Mouse (Mus musculus): ENCODE measurements around the gene Dcaf6.

Dcaf6 gene

DNA sequence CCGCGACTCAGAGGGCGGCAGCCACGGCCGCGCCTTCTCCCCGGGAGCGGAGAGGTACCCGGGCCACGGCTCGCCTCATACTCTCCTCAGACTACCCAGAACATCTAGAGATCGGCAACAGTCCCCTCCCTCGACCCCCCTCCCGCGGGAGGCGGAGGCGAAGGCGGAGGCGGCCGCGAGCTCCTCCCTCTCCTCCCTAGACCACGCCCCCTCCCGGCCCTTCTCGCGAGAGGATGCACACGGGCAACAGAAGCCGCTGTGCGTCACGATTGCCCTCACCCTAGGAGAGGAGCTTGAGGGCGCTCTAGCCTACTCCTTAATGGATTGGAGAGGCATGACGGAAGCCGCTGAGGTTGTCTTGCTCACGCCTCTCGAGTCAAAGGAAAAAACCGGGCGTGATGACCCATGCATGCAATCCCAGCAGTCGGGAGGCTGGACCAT is at the start of gene Dcaf6, which contains the start of gene Mpc2:
Dcaf6 (minus strand) TSS at position 116 of the 441 bp plus-strand sequence.
Mpc2 (plus strand) TSS at position 278 of the 441 bp plus-strand sequence.
- DNase-seq (ENCODE audit: low read depth, low spot score): peak; percentile 96

DNA sequence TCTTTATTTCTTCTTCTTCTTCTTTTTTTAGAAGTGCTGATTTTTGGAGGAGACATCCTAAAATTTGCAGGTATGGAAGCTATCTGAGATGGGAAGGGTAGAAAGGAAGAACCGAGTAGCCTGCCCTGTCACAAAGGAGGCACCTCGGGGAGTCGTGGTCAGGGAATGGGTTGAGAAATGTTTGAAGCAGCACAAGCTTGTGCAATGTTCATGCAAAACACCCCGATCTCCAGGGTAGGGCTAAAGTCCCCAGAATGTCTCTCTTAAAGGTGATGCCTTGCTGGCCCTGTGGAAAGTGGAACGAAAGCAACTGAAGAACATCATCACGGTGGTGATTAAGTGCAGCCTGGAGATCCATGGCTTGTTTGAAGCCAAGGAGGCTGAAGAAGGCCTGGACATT is 46.0 kb upstream of the Dcaf6 start:
- no peak for DNase-seq (ENCODE audit: low read depth, low spot score)

DNA sequence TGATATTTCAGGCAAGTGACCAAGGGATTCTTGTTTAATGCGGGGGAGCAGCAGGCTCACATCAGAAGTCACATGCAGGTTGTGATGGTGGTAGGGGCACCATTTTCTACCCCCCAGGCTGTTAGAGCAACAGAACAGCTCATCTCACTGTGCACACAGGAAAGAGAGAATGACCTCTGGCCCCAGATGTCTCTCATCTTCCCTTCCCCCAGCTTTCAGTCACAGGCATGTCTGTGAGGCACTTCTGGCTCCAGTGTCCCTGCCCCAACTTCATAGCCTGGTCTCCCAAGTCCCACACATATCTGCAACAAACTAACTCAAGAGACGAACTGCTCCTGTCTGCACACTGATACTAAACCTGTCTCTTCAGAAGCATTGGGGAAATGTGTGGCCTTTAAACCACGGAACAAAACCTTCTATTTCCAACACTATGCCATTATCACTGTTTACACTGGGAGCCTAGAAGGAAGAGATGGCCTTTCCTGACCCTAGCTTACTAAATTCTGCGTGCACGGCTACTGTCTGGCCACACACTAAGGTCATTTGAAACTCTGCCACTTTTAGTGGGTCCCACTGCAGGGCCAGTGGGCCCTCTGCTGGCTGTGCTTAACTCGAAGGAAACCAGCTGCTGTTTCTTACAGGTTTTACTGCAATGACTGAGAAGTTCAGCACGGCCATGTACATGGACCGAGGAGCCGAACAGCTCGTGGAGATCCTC is 43.2 kb upstream of the Dcaf6 start:
- DNase-seq (ENCODE audit: low read depth, low spot score): peak; percentile 16

DNA sequence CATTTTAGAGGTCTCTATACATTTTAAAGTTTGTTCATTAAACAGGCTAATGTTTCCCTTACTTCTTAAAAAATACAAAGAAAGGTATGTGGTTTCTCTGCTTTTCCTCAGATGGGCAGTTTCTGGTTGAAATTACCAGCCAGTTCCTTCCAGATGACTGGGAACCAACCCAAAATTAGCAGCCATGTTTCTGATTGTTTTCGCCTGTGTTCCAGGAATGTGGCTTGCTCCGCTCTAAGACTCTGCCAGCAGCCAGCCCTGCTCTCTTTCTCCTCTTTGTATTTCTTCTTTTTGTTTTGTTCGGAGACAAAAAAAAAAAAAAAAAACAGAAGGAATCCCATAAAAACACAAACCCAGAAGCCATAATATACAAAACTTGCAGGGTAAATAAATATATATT is 38.6 kb upstream of the Dcaf6 start:
- no peak for DNase-seq (ENCODE audit: low read depth, low spot score)

DNA sequence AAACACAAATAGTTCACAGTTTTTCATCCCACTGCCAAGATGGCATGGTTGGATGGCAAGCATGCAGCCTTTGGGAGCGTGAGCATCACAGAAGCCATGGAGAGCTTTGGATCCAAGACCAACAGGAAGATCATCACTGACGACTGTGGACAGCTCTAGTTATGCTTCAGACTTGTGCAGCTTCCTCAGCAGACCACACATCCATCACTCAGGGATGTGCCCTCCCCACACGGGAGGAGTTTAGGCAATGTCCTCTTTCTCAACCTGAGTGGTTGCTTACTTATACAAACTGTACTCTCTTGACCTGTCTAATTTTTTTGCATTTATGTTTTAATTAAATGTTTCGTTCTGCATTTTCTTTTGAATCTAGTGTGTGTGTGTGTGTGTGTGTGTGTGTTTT is 28.9 kb upstream of the Dcaf6 start:
- DNase-seq (ENCODE audit: low read depth, low spot score): no peak

DNA sequence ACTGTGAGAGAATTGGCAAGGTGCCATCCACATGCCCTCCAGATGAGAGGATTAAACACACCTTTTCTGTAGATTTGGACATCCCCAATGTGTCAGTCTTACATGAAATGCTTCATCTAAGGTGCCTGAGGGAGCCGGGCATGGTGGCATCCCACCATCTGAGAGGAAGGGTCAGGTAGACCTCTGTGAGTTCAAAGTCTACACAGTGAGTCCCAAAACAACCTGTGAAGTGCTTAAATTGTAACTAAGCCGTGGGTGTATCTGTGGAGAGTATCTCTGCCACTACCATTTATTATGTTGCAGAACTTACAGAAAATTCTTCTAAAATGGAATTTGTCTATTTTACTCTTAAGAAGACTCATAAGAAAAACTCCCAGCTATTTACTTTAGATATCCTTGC is 25.8 kb upstream of the Dcaf6 start:
- no peak for DNase-seq (ENCODE audit: low read depth, low spot score)

DNA sequence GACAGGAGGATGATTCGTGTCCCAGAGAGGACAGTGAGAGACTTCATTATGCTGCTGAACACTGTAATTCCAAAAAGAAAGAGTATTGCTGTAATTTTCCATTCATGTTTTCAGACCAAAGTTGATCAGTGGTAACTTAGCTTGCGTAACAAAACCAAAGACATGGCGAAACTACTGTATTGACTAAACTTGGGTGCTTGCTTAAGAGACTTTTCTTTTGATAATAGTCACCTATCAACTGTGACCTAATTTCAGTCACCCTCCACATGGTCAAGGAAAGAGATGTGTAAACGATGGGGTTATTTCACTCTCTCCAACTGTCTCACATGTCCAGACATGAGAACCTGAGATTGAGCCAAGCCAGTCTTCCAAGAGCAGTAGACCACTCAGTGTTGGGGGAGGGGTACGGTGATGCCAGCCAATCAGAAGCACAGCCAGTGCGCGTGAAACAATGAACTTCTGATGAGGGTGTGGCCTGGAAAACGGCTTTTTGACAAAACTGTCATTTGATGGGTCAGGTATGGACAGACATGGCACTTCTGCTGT is 24.5 kb upstream of the Dcaf6 start, which contains the start of gene Adcy10:
Adcy10 (plus strand) TSS at position 496 of the 546 bp plus-strand sequence.
- DNase-seq (ENCODE audit: low read depth, low spot score): no peak

DNA sequence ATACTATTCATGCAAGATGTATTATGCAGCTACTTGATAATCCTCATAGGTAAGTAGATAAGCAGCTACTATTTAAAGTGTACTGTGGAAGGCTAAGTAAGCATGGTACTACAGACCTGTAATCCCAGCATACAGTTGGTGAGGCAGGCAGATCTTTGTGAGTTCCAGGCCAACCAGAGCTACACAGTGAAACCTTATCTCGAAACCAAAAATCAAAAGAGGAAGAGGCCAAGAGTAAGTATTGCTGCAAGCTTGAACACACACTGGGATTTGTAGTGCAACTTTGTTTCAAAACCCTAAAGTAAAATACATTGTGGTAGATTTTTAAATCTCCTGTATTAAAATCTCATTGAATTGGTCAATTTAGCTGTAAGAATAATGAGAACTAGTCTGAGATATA is 11.2 kb upstream of the Dcaf6 start:
- no peak for DNase-seq (ENCODE audit: low read depth, low spot score)

DNA sequence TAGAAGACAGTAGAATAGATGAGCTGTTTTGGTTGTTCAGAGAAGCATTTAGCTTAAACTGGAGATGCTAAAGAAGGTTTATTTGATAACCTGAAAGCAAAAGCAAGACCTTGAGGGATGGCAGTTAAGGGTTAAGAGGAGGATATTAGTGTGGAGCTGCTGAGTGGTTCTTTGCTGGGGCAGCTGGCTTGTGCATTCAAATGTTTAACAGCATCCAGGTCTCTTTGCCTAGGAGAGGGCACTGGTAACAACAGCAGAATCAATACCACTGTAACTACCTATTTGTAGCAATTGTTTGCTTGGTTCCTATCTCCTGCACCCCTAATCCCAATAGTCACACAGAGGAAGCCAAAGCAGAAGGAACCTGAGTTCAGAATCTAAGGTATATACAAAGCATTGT is 9.4 kb upstream of the Dcaf6 start:
- no peak for DNase-seq (ENCODE audit: low read depth, low spot score)

DNA sequence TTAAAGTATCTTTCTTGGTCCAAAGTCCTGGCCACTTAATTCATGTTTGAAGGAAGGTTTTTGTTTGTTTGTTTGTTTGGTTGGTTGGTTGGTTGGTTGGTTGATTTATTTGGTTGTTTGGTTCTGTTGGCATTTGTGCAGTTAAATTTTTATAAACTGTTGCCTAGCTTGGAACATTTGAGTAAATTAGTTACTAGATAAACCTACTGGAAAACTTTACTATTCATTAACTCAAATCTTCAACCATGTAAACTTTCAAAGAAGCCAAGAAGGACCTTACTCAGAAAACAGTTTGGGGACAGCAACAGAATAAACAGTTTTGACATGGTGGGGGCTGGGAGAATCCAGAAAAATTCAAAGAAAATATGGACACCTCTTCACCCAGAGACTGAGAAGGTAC is 8.7 kb upstream of the Dcaf6 start:
- no peak for DNase-seq (ENCODE audit: low read depth, low spot score)

DNA sequence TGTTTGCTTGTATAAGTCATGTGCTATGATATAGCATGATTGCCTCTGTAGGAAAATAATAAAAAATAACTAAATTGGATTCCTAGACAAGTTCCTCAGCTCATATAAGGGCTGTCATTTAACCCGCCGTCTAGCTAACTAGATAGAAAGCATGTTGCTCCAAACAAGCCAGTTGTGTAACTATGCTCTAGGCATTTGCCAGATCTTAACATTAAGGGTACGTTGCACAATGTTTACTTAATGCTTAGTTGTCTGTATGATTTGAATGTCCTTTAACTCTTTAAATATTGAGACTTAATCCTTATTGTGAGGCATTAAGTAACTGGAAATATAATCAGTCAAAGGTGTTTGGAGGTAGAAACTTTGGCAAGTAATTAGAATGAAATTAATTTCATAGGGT is 4.3 kb upstream of the Dcaf6 start:
- DNase-seq (ENCODE audit: low read depth, low spot score): no peak

DNA sequence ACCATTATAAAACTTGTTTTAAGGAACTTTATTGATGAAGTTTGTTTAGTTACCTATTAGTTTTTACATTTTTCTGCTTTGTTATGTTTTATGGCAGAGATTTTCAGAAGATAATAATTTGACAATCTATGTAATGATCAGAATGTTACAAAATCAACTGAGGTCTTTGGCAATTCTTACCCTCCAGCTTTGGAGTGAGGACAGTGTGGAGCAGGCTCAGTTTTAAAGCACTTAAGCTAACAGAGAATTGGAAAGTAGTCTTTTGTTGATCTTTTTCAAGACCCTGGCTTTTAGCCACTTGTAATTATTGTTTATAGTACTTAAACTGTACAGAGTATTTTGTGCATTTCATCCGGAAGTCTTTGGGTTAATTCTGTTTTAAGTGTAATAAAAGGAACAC is 2.6 kb upstream of the Dcaf6 start:
- DNase-seq (ENCODE audit: low read depth, low spot score): no peak

DNA sequence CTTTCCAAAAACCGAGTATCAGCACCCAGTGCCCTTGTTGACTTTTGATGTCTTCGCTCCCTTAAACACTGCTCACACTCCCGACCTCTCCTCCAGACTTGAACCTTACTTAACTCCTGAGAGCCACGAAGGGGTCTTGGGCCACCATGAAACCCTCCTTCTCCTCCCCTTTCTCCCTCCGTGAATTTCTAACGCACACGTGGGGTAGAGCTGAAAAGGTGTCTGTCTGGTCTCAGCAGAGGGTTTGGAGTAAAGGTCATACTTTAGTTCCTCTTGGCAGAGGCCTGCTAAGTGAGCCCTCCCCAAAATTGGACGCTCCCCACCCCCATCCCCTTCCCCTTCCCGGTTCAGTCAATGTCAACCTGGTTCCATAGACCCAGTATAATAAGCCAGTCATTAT is 1.4 kb upstream of the Dcaf6 start:
- DNase-seq (ENCODE audit: low read depth, low spot score): peak; percentile 5

DNA sequence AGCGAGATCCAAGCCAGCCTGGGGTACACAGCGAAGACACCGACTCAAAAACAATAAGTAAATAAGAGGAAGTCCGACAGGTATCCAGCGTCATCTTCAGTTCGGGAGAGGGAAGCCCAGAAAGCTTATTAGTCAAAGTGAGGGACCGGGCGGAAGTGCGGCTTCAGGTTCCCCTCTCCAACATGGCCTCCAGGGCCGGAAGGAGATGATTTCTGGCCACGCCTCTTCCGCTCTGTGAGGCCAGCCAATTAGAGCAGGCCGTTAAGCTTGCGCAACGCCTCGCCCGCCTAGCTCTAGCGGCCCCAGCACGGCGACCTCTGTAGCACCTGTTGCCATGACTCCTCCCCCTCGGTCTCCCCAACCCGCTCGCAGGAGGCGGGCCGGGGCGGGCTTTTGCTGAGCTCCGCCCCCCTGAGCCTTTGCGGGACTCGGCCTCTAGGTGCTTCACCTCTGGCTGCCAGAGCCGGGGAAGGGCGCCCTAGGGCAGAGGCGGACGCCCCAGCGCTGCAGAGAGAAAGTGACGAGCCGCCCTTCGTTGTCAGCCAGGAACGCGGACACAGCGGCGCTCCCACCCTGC is 614 bp upstream of the Dcaf6 start:
- DNase-seq (ENCODE audit: low read depth, low spot score): peak; percentile 99

DNA sequence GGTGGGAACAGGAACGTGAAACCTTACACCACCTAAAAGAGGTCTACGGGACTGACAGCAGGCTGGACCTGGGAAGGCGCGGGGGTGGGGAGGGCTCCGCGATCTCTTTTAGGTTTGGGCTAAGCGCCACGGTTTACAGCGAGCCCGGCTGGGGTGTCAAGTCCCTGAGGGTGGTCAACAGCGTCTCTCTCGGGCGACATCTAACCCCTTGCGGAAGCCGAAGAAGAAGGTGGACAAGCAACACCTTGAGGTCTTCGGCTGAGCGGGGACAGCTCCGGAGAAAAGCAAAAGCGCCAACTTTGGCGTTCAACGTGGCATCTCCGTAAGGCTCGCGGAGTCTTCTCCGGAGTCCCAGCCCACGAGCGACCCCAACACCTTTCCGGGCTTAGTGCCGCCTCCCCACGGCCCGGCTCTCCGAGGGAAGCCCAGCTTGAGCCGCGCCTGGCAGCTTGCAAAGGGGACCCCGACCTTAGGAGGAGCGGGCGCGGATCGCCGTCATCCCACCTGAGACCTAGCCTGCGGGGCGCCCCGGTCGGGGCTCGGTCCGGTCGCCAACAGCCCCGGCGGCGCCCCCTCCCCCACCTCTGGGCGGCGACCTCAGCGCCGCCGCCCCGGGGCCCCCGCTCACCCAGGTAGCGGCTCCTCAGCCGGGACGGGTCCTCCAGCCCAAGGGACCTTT is 633 bp downstream of the Dcaf6 start:
- DNase-seq (ENCODE audit: low read depth, low spot score): peak; percentile 32

DNA sequence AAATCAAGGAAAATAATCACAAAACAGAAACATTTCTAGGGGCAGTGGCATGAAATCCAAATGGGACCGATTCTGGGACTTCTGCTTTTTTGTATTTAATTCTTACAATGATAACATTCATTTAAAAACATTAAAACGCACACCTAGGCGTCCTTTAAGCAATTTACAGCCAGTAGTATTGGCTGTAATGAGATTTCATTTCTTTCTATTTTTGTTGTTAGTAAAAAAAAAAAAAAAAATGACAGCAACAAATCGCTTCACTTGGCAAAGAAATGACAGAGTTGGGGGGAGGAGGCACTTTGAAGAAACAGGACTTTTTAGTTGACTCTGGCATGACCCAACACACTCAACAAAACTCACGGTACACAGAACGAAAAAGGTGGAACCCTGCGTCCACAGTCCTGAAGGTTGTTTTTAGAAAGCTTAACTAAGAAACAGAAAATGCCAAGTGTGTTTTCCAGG is 1.2 kb downstream of the Dcaf6 start:
- no peak for DNase-seq (ENCODE audit: low read depth, low spot score)

DNA sequence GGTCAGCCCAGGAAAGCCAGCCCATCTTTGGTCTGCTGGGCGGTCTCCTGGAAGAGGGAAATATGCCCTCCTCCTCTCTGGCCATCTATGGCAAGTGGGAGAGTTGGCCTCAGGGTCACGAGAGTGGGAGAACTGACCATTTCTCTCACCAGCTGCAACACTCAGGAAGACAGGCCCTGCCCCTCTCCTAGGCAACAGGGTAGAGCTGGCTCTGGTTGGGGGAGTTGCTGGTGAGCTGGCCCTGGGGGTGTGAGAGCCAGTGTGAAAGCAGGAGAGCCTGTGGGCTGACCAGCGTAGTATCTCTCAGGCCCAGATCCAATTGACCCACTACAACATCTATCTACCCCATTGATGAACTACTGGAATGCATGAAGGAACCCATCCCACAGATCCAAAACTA is 18.6 kb downstream of the Dcaf6 start:
- no peak for DNase-seq (ENCODE audit: low read depth, low spot score)

DNA sequence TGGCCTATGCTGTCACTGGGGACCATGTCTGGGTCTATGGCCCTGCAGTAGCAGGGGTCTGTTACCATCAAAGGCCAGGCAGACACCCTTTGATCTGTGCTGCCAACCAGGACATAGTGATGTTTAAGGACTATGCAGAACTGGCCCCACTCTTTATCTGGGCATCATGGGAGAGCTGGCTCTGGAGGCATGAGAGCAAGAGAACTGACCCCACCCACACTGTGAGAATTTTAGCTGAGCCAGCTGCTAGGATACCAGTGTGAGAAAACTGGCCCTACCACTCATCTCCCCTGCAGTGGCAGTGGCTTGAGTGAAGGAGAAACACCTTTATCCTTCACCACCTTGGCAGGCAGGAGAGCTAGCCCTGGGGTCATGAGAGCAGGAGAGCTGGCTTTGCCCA is 19.1 kb downstream of the Dcaf6 start:
- DNase-seq (ENCODE audit: low read depth, low spot score): no peak

DNA sequence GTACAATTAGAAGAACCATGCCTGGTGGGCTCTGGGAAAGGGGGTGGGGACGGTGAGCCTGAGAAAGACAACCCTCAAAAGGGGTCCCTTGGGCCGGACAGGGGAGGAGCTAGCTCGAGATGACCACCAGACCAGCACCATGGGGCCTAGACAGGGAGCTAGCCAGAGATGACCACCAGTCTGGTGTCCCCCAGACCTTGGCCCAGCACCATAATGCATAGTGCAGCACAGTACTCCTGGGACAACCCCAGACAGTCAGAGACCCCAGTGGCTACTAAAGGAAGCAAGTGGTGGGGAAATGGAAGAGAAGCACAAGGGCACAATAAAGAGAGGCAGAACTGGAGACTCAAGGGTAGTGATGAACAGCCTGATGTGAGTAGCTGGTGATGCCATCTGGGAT is 19.5 kb downstream of the Dcaf6 start:
- DNase-seq (ENCODE audit: low read depth, low spot score): no peak

DNA sequence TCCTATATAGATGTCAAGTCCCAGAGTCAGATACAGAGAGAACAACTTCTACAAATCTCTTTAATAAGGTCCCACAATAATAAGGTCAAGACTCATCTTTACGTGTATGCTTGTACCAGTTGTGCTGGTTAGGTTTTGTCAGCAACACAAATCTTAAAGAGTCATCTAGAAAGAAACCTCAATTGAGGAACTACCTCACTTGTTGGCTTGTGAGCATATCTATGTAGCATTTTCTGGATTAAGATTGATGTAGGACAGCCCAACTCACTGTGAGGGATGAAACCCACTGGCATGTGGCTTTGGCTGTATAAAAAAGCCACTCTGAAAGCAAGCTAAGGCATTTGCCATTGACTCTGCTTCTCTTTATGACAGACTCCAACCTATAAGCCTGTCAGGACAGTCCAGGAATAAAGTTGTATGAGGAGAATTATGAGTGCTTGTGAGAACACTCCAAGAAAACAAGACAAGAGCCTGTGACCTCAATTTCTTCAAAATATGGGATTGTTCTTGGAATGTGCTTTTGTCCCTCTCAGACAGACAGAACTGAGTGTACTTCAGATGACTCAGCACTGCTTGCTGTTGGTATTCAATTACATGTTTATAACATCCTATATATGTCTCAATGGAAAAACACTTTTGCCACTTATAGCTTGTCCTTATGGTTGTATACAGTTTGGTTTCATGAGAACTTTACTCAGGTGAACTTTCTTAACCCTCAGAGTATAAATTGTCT is 21.8 kb downstream of the Dcaf6 start:
- no peak for DNase-seq (ENCODE audit: low read depth, low spot score)

DNA sequence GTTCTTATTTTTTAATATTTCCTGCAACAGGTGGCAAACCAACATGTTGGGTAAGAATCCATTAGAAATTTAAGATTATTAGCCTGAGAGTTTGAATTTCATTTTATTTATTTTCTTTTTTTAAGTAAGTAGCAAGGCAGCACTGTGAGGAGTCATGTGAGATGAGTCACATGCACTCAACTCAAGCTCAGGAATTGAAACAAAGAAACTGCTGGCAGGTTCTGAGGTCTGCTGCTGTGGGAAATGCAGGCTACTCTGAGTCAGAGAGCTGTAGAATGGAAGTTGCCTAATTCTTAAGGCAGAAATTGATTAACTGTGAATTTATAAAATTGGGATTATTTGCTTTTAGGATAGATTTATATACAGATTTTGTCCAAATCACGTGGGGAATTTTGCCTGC is 27.4 kb downstream of the Dcaf6 start:
- no peak for DNase-seq (ENCODE audit: low read depth, low spot score)

DNA sequence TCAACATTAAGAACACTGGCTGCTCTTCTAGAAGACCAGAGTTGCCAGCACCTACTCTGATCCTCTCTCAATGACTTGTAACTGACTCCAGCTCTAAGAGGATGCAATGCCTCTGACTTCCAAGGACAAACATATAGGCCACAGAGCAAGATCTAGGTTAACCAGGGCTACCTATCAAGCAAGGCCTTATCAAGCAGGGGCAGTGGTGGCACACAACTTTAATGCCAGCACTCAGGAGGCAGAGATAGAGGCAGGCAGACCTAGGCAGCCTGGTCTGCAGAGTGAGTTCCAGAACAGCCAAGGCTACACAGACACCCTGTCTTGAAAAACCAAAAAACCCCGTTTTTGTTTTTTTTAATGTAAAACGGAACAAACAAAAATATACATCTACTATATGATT is 34.0 kb downstream of the Dcaf6 start:
- no peak for DNase-seq (ENCODE audit: low read depth, low spot score)

Measured in embryo, embryonic 11.5 days (tissue).